Mouse (Mus musculus) limb, embryonic 11.5 days (tissue): ENCODE data around the gene Il23r. TPM values are rescaled to one million over a fixed set of nuclear protein-coding genes. Genes with fewer than 3 reads are reported as not detected.
"Not testable (repeated sequence)": the region's sequence is repeated elsewhere in the genome, so short reads cannot be mapped to it uniquely, and the experiment has no call there.

ENCODE experiments used
- ATAC-seq: fragments of 200-750 bp; cut with Nextera tagmentation; 2 replicates; pipeline ENCODE4 v1.8.0; 2017; ENCODE audit warnings: low read depth; ENCODE audit not compliant: insufficient number of reproducible peaks, low FRiP score, low TSS enrichment
- DNase-seq: peaks from one replicate; pipeline ENCODE4 v3.0.0-alpha.2; 2015; ENCODE audit warnings: low spot score
- H3K27ac ChIP-seq: fragments of 300-500 bp; sonication (generic); replicated peaks from 2 replicates; pipeline ENCODE4 v1.5.1; 2014; ENCODE audit warnings: low read depth, mild to moderate bottlenecking, low read length
- H3K27me3 ChIP-seq: fragments of 300-500 bp; sonication (generic); 2 replicates; pipeline ENCODE4 v1.6.1; 2014; ENCODE audit warnings: mild to moderate bottlenecking, low read length, mixed read lengths; ENCODE audit not compliant: control insufficient read depth, insufficient read depth
- H3K36me3 ChIP-seq: fragments of 300-500 bp; sonication (generic); 2 replicates; pipeline ENCODE4 v1.6.1; 2014; ENCODE audit warnings: mild to moderate bottlenecking, low read length, moderate library complexity, mixed read lengths; ENCODE audit not compliant: control insufficient read depth, insufficient read depth
- H3K4me1 ChIP-seq: fragments of 300-500 bp; sonication (generic); 2 replicates; pipeline ENCODE4 v1.6.1; 2014; ENCODE audit warnings: low read length, mixed read lengths; ENCODE audit not compliant: control insufficient read depth, insufficient read depth
- H3K4me2 ChIP-seq: fragments of 300-500 bp; sonication (generic); 2 replicates; pipeline ENCODE4 v1.6.1; 2014; ENCODE audit warnings: low read depth, mild to moderate bottlenecking, moderate library complexity; ENCODE audit not compliant: severe bottlenecking
- H3K4me3 ChIP-seq: fragments of 300-500 bp; sonication (generic); 2 replicates; pipeline ENCODE4 v1.5.1; 2014; ENCODE audit warnings: low read depth, low read length
- H3K9ac ChIP-seq: fragments of 300-500 bp; sonication (generic); 2 replicates; pipeline ENCODE4 v1.6.1; 2014; ENCODE audit warnings: mild to moderate bottlenecking, low read length
- H3K9me3 ChIP-seq: fragments of 300-500 bp; sonication (generic); 2 replicates; pipeline ENCODE4 v1.6.1; 2016; ENCODE audit warnings: low read length; ENCODE audit not compliant: control insufficient read depth
- WGBS: fragments of 180-500 bp; shearing (Covaris S2); extraction: QIAGEN DNeasy Blood & Tissue Kit; methylation state at CpG from one replicate; pipeline ENCODE4 v1.1.7; 2014; 5-methylcytosine and 5-hydroxymethylcytosine counted together
- polyA plus RNA-seq: library from polyadenylated mRNA; unstranded; fragments of >200 nt; fragmentation: Nextera tagmentation; extraction: Ambion mirVana; gene quantifications from 2 replicates; pipeline ENCODE4 v1.2.1, GENCODE M21; 2014

Il23r gene
- polyA plus RNA-seq, 1 experiment from 2014 or later = not detected

DNA sequence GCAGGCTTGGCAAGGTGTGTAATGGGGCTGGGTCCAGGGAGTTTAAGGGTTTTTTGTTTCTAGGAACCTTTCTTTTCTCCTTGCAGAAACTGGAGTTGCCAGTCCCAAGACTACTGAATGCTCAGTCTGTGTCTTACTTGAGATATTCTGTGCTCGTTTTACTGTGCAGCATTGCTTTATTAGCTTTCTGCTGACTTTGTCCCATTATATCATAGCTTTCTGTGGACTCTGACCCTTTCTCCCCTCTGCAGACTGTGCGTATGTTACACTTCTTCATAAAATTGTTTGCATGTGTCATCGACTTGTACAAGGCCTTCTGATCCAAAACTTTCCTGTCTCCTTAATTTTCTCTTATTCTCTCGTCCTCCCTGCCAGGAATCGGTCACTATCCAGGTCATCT is 34.7 kb upstream of the Il23r start:
- no peak for ATAC-seq
- Histone ChIP-seq H3K27ac (no peak overlapping the region), H3K27me3 (peaks cover 2% of the 10 kb centered on the region; the same call in 1 of the 2 replicates), H3K9me3 (no peaks in the 10 kb centered on the region), H3K4me3 (no peak overlapping the region), H3K9ac (no peak overlapping the region), H3K4me1 (no peaks in the 10 kb centered on the region), H3K4me2 (no peak overlapping the region), H3K36me3 (no peaks in the 10 kb centered on the region)
- WGBS = 94% methylated on average over 5 of the region's 5 CpGs
- no peak for DNase-seq

DNA sequence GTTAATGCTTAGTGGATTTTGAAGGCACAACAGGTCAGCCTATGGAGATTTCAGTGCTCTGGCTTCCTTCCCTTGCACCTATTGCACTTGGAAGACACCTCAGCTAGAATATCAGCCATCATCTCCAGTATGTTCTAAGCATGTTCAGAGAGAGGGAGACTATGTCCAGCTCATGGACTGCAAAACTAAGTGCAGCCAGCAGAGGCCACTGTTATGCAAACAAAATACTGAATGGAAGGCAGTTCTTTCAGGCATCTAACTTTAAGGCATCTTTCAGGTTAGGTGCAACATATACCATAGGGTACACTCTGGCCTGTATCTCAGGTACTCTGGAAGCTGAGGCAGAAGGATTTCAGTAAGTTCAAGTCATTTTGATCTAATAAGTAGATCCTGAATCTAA is 19.1 kb upstream of the Il23r start:
- Histone ChIP-seq H3K4me2 (no peak overlapping the region), H3K9ac (no peak overlapping the region), H3K27me3 (no peaks in the 10 kb centered on the region), H3K36me3 (no peaks in the 10 kb centered on the region), H3K9me3 (no peaks in the 10 kb centered on the region), H3K4me3 (no peak overlapping the region), H3K27ac (no peak overlapping the region), H3K4me1 (no peaks in the 10 kb centered on the region)
- DNase-seq (peak; percentile 52), ATAC-seq (no peak)

DNA sequence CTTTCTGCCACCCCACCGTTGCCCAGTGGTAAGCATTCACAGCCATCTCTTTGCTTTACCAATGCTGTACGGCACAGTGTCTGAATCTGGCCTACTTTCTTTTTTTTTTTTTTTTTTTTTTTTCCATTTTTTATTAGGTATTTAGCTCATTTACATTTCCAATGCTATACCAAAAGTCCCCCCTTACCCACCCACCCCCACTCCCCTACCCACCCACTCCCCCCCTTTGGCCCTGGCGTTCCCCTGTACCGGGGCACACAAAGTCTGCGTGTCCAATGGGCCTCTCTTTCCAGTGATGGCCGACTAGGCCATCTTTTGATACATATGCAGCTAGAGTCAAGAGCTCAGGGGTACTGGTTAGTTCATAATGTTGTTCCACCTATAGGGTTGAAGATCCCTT is 10.3 kb upstream of the Il23r start:
- H3K27me3 ChIP-seq = not testable (repeated sequence)
- 80% methylated on average over 2 of the region's 6 CpGs for WGBS

DNA sequence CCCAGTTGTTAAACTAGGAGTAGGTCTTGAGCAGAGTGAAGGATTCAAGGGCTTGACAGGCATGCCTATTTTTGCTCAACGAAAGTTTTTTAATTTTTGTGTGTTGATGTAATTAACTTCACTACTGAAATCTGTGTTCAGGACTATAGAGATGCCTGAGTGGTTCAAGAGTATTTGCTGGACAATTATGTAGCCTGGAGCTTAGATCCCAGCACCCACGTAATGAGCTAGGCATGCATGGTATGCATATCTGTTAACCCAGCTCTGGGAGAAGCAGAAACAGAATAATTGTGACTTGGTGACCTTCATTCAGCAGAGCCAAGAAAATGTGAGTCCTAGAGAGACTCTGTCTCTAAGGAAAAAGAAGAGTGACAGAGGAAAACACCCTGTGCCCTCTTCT is 10.6 kb downstream of the Il23r start:
- WGBS = 77% methylated on average over 2 of the region's 2 CpGs
- no peak overlapping the region for H3K4me3 ChIP-seq
- no peak overlapping the region for H3K4me2 ChIP-seq
- H3K36me3 ChIP-seq = no peaks in the 10 kb centered on the region
- H3K9me3 ChIP-seq = no peaks in the 10 kb centered on the region
- no peak overlapping the region for H3K9ac ChIP-seq
- no peaks in the 10 kb centered on the region for H3K4me1 ChIP-seq
- no peak for ATAC-seq
- no peak overlapping the region for H3K27ac ChIP-seq
- no peaks in the 10 kb centered on the region for H3K27me3 ChIP-seq
- DNase-seq = no peak

More for the DNA sequence above, 10.3 kb upstream of the Il23r start:
- not testable (repeated sequence) for H3K9me3 ChIP-seq, H3K4me2 ChIP-seq, H3K9ac ChIP-seq, H3K4me1 ChIP-seq, DNase-seq, H3K36me3 ChIP-seq, H3K27ac ChIP-seq, H3K4me3 ChIP-seq
- ATAC-seq = peak; percentile 79

DNA sequence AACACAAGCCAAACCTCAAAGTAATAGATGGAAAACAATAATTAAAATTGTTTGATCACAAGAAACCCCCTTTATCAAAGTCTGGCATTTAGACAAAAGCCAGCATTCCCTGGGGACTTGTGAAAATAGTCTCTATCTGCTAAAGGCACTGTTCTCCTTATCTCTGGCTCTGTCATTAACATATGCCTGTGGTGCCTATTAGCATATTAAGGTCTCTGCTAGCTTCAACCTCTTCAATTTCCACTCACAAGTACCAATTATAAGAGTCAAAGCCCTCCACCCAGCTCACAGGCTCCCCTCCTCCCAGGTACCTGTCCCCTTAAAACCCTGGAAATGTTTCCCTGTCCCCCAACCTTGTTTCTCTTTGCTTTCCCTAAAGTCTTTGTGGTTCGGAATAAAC is 20.4 kb downstream of the Il23r start:
- Histone ChIP-seq H3K36me3 (no peaks in the 10 kb centered on the region), H3K4me1 (no peaks in the 10 kb centered on the region), H3K27ac (no peak overlapping the region), H3K27me3 (no peaks in the 10 kb centered on the region), H3K4me2 (no peak overlapping the region), H3K9me3 (no peaks in the 10 kb centered on the region), H3K9ac (no peak overlapping the region), H3K4me3 (no peak overlapping the region)
- no peak for ATAC-seq
- WGBS = 14% methylated on average over 1 of the region's 1 CpGs
- no peak for DNase-seq

DNA sequence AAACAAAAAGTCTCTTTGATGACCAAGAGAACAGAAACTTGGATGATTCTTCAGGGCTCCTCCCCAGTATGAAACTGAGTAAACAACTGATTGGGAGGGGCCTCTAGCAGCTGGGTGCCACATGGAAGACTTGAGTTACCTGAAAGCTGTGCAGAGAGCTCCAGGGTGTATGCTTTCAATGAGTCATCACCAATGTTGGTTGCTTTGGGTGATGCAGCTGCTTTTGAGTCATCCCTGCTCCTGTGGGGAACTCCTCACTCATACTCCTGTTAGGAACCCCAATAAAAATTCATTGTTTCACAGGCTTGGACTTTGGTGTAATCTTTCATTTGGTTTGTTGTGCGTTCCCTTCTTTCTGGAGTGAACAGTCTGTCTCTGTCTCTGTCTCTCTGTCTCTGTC is 32.2 kb downstream of the Il23r start:
- no peaks in the 10 kb centered on the region for H3K36me3 ChIP-seq
- no peak overlapping the region for H3K4me3 ChIP-seq
- ATAC-seq (no peak), DNase-seq (no peak)
- no peak overlapping the region for H3K9ac ChIP-seq
- H3K27ac ChIP-seq = no peak overlapping the region
- no peaks in the 10 kb centered on the region for H3K9me3 ChIP-seq
- no peak overlapping the region for H3K4me2 ChIP-seq
- no peaks in the 10 kb centered on the region for H3K27me3 ChIP-seq
- WGBS = 100% methylated on average over 1 of the region's 1 CpGs
- no peaks in the 10 kb centered on the region for H3K4me1 ChIP-seq

DNA sequence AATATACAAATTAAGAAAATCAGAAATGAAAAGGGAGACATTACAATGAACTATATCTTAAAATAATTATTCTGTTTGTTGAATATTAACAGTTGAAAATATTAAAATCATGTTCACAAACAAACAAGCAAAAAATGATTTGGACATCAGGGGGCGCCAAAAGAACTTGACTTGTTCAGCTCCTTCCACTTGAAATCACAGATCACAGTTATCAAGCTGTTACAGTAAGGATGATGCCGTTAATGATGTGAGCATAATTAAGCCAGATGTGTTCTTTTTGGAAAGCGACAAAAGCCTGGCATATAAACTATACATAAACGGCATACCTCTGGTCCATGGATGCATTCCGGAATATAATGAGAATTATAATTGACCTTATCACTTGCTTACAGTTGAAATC is 40.3 kb downstream of the Il23r start:
- H3K9ac ChIP-seq = no peak overlapping the region
- H3K9me3 ChIP-seq = no peaks in the 10 kb centered on the region
- H3K4me2 ChIP-seq = no peak overlapping the region
- WGBS = 62% methylated on average over 5 of the region's 5 CpGs
- no peaks in the 10 kb centered on the region for H3K4me1 ChIP-seq
- ATAC-seq (no peak), DNase-seq (peak; percentile 28)
- no peaks in the 10 kb centered on the region for H3K27me3 ChIP-seq
- H3K4me3 ChIP-seq = no peak overlapping the region
- no peak overlapping the region for H3K27ac ChIP-seq
- no peaks in the 10 kb centered on the region for H3K36me3 ChIP-seq

DNA sequence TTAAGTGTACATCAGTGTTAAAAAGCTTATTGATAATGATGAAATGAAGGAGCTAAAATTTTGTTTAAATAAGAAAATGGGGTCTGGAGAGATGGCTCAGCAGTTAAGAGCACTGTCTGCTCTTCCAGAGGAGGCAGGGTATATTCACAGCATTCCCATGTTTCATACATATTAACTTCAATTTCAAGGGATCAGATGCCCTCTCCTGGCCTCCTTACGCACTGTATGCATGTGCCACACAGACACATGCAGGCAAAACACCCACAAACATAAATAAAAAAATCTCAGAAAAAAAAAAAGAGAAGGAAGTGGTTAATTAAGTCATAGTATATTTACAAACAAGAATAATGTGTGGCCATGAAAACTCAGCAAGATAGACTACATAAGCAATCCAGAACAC is 45.8 kb downstream of the Il23r start:
- DNase-seq (no peak), ATAC-seq (no peak)
- no peak overlapping the region for H3K9ac ChIP-seq

DNA sequence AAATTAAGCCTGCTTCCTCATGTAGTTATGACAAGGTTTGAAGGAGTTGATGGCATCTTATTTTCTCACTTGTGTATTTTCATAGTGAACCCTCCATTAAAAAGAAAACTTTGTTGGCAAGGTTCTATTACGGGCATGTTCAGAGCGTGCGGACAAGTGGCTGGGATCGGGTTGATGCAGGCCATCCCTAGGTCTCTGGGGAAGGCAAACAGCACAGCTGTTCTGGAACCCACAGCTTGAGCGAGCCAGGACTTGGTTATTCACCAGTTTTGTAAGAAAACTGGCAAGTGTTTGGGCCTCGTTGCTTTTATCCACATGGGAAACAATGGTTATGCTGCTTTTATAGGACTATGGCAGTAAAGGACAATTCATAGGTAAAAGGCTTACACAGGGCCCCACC is 48.5 kb downstream of the Il23r start:
- Histone ChIP-seq H3K36me3 (no peaks in the 10 kb centered on the region), H3K9ac (no peak overlapping the region), H3K27ac (no peak overlapping the region), H3K4me3 (no peak overlapping the region), H3K4me1 (no peaks in the 10 kb centered on the region), H3K9me3 (no peaks in the 10 kb centered on the region), H3K27me3 (no peaks in the 10 kb centered on the region), H3K4me2 (no peak overlapping the region)
- DNase-seq (no peak), ATAC-seq (no peak)
- 91% methylated on average over 6 of the region's 6 CpGs for WGBS

More for the DNA sequence above, 45.8 kb downstream of the Il23r start:
- Histone ChIP-seq H3K9me3 (no peaks in the 10 kb centered on the region), H3K36me3 (no peaks in the 10 kb centered on the region), H3K27me3 (no peaks in the 10 kb centered on the region), H3K4me2 (no peak overlapping the region), H3K27ac (no peak overlapping the region), H3K4me1 (no peaks in the 10 kb centered on the region), H3K4me3 (no peak overlapping the region)
- 84% methylated on average over 1 of the region's 1 CpGs for WGBS
